Mouse (Mus musculus) cortical plate, adult 2 months (tissue): ENCODE measurements around the gene Vwf.

Source experiments
- CTCF ChIP-seq: fragments of 200-500 bp; IDR thresholded peaks from 2 replicates; pipeline ENCODE4 v1.5.1; 2011; ENCODE audit warnings: mild to moderate bottlenecking, control low read depth, low read length; ENCODE audit not compliant: insufficient read depth; ENCODE audit errors: extremely low read depth
- POLR2A ChIP-seq: fragments of 200-500 bp; IDR thresholded peaks from 2 replicates; pipeline ENCODE4 v1.6.1; 2011; ENCODE audit warnings: mild to moderate bottlenecking, low read length, control low read depth; ENCODE audit not compliant: insufficient read depth; ENCODE audit errors: extremely low read depth

DNA sequence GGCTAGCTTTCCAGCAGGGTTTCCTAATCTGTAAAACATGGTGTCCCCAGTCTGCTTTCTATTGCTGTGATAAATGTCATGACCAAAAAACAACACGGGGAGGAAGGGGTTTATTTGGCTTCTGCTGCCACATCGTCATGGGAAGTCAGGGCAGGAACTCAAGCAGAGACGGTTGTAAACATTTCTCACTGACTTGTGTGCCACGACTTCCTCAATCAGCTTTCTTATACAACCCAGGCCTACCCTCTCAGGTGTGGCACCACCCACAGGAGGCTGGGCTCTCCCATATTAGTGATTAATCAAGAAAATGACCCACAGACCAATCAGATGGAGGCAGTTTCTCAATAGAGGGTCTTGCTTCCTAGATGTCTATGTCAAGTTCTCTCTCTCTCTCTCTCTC lies 48.3 kb downstream of the Vwf start:
- no peak for TF ChIP-seq POLR2A
- no peak for TF ChIP-seq CTCF
